Mouse (Mus musculus): Measurements from ENCODE around the gene Ubxn6. TPM values are rescaled to one million over a fixed set of nuclear protein-coding genes. Genes with fewer than 3 reads are reported as not detected.
A peak's percentile ranks its signal among the peaks of the same experiment; 100 is the strongest.

Gene Ubxn6
- 38.8 and 41.6 TPM in 2 replicates for polyA plus RNA-seq (2015; fragmentation: Nextera tagmentation; extraction: Ambion mirVana)

GRCm38 (mm10) chr17:56074827-56075208, at the start of gene Ubxn6:
Gene Ubxn6 (minus strand): TSS chr17:56075028.
- no peaks in the 10 kb centered on the region for H3K27me3 ChIP-seq (ENCODE audit: control insufficient read depth, insufficient read depth, low read depth, low read length)
- ATAC-seq (ENCODE audit: low read depth), result peak; percentile 56
- H3K27ac ChIP-seq (ENCODE audit: low read length), result peak within 1 kb of the TSS; percentile 99
- peaks cover 18% of the 10 kb centered on the region for H3K36me3 ChIP-seq (ENCODE audit: control insufficient read depth, insufficient read depth, low read length)
- H3K4me2 ChIP-seq (ENCODE audit: low read depth, low read length), result peak within 1 kb of the TSS; percentile 83
- no peaks in the 10 kb centered on the region for H3K9me3 ChIP-seq (ENCODE audit: control insufficient read depth, low read length)
- under 1% methylated on average over 35 of the region's 35 CpGs for WGBS
- H3K9ac ChIP-seq (ENCODE audit: low read length), result peak within 1 kb of the TSS; percentile 92
- H3K4me1 ChIP-seq (replicated peaks; ENCODE audit: control insufficient read depth, insufficient read depth, low read length), result peaks cover 13% of the 10 kb centered on the region
- H3K4me3 ChIP-seq (ENCODE audit: low read length), result peak within 1 kb of the TSS; percentile 94

- H3K27ac ChIP-seq (ENCODE audit: low read length), result no peak overlapping the region
- H3K36me3 ChIP-seq (ENCODE audit: control insufficient read depth, insufficient read depth, low read length), result no peaks in the 10 kb centered on the region
- peaks cover 49% of the 10 kb centered on the region for H3K27me3 ChIP-seq (ENCODE audit: control insufficient read depth, insufficient read depth, low read depth, low read length)
- peaks cover 14% of the 10 kb centered on the region for H3K4me1 ChIP-seq (replicated peaks; ENCODE audit: control insufficient read depth, insufficient read depth, low read length)
- peaks cover 8% of the 10 kb centered on the region for H3K9me3 ChIP-seq (ENCODE audit: control insufficient read depth, low read length)
- 37% methylated on average over 56 of the region's 59 CpGs for WGBS
- peak overlapping the region; percentile 47 for H3K4me3 ChIP-seq (ENCODE audit: low read length)
- peak overlapping the region; percentile 76 for H3K4me2 ChIP-seq (ENCODE audit: low read depth, low read length)
- peak overlapping the region; percentile 59 for H3K9ac ChIP-seq (ENCODE audit: low read length)
- ATAC-seq (ENCODE audit: low read depth), result no peak; the same call in 1 of the 2 replicates
Measured at GRCm38 (mm10) chr17:56123681-56124340, 49.0 kb upstream of the Ubxn6 start.

GRCm38 (mm10) chr17:56123161-56123560, 48.3 kb upstream of the Ubxn6 start:
- WGBS, result 84% methylated on average over 12 of the region's 12 CpGs
- Histone ChIP-seq H3K4me2 (ENCODE audit: low read depth, low read length) (no peak overlapping the region), H3K9me3 (ENCODE audit: control insufficient read depth, low read length) (peaks cover 8% of the 10 kb centered on the region), H3K36me3 (ENCODE audit: control insufficient read depth, insufficient read depth, low read length) (no peaks in the 10 kb centered on the region), H3K27ac (ENCODE audit: low read length) (no peak overlapping the region), H3K9ac (ENCODE audit: low read length) (no peak overlapping the region), H3K4me1 (replicated peaks; ENCODE audit: control insufficient read depth, insufficient read depth, low read length) (peaks cover 14% of the 10 kb centered on the region), H3K4me3 (ENCODE audit: low read length) (no peak overlapping the region), H3K27me3 (ENCODE audit: control insufficient read depth, insufficient read depth, low read depth, low read length) (peaks cover 55% of the 10 kb centered on the region)
- no peak for ATAC-seq (ENCODE audit: low read depth)

- H3K4me2 ChIP-seq (ENCODE audit: low read depth, low read length), result no peak within 1 kb of the TSS
- no peaks in the 10 kb centered on the region for H3K36me3 ChIP-seq (ENCODE audit: control insufficient read depth, insufficient read depth, low read length)
- H3K4me1 ChIP-seq (replicated peaks; ENCODE audit: control insufficient read depth, insufficient read depth, low read length), result peaks cover 17% of the 10 kb centered on the region
- no peak within 1 kb of the TSS for H3K4me3 ChIP-seq (ENCODE audit: low read length)
- 40% methylated on average over 2 of the region's 2 CpGs for WGBS
- no peak for ATAC-seq (ENCODE audit: low read depth)
- no peak within 1 kb of the TSS for H3K27ac ChIP-seq (ENCODE audit: low read length)
- H3K9ac ChIP-seq (ENCODE audit: low read length), result no peak within 1 kb of the TSS
- H3K27me3 ChIP-seq (ENCODE audit: control insufficient read depth, insufficient read depth, low read depth, low read length), result peaks cover 59% of the 10 kb centered on the region
- peaks cover 8% of the 10 kb centered on the region for H3K9me3 ChIP-seq (ENCODE audit: control insufficient read depth, low read length)
Measured at GRCm38 (mm10) chr17:56121826-56122225, 47.0 kb upstream of the Ubxn6 start, which contains the start of gene Lrg1. Gene Lrg1 (minus strand): TSS chr17:56122001.

GRCm38 (mm10) chr17:56119981-56120880, 45.4 kb upstream of the Ubxn6 start:
- H3K4me2 ChIP-seq (ENCODE audit: low read depth, low read length), result peak overlapping the region; percentile 34
- H3K36me3 ChIP-seq (ENCODE audit: control insufficient read depth, insufficient read depth, low read length), result no peaks in the 10 kb centered on the region
- H3K9me3 ChIP-seq (ENCODE audit: control insufficient read depth, low read length), result peaks cover 8% of the 10 kb centered on the region
- peaks cover 59% of the 10 kb centered on the region for H3K27me3 ChIP-seq (ENCODE audit: control insufficient read depth, insufficient read depth, low read depth, low read length)
- H3K4me1 ChIP-seq (replicated peaks; ENCODE audit: control insufficient read depth, insufficient read depth, low read length), result peaks cover 17% of the 10 kb centered on the region
- WGBS, result 2% methylated on average over 66 of the region's 66 CpGs
- H3K27ac ChIP-seq (ENCODE audit: low read length), result no peak overlapping the region
- H3K9ac ChIP-seq (ENCODE audit: low read length), result no peak overlapping the region
- peak overlapping the region; percentile 16; the same call in 1 of the 2 replicates for H3K4me3 ChIP-seq (ENCODE audit: low read length)
- no peak for ATAC-seq (ENCODE audit: low read depth)

- ATAC-seq (ENCODE audit: low read depth), result no peak
- Histone ChIP-seq H3K9me3 (ENCODE audit: control insufficient read depth, low read length) (peaks cover 8% of the 10 kb centered on the region), H3K4me2 (ENCODE audit: low read depth, low read length) (no peak overlapping the region), H3K27me3 (ENCODE audit: control insufficient read depth, insufficient read depth, low read depth, low read length) (peaks cover 54% of the 10 kb centered on the region), H3K4me3 (ENCODE audit: low read length) (no peak overlapping the region), H3K27ac (ENCODE audit: low read length) (no peak overlapping the region), H3K36me3 (ENCODE audit: control insufficient read depth, insufficient read depth, low read length) (no peaks in the 10 kb centered on the region), H3K9ac (ENCODE audit: low read length) (no peak overlapping the region), H3K4me1 (replicated peaks; ENCODE audit: control insufficient read depth, insufficient read depth, low read length) (peaks cover 14% of the 10 kb centered on the region)
- WGBS, result 30% methylated on average over 12 of the region's 12 CpGs
Measured at GRCm38 (mm10) chr17:56119431-56119830, 44.6 kb upstream of the Ubxn6 start.

GRCm38 (mm10) chr17:56117251-56117710, 42.5 kb upstream of the Ubxn6 start, which contains the start of gene Plin5:
Gene Plin5 (minus strand): TSS chr17:56117596.
- WGBS, result under 1% methylated on average over 27 of the region's 27 CpGs
- peak; percentile 68 for ATAC-seq (ENCODE audit: low read depth)
- peaks cover 44% of the 10 kb centered on the region for H3K27me3 ChIP-seq (ENCODE audit: control insufficient read depth, insufficient read depth, low read depth, low read length)
- H3K4me1 ChIP-seq (replicated peaks; ENCODE audit: control insufficient read depth, insufficient read depth, low read length), result peaks cover 9% of the 10 kb centered on the region
- H3K9ac ChIP-seq (ENCODE audit: low read length), result peak within 1 kb of the TSS; percentile 31
- H3K27ac ChIP-seq (ENCODE audit: low read length), result no peak within 1 kb of the TSS
- peaks cover 3% of the 10 kb centered on the region for H3K9me3 ChIP-seq (ENCODE audit: control insufficient read depth, low read length)
- H3K4me2 ChIP-seq (ENCODE audit: low read depth, low read length), result peak within 1 kb of the TSS; percentile 59
- peak within 1 kb of the TSS; percentile 40 for H3K4me3 ChIP-seq (ENCODE audit: low read length)
- H3K36me3 ChIP-seq (ENCODE audit: control insufficient read depth, insufficient read depth, low read length), result no peaks in the 10 kb centered on the region

GRCm38 (mm10) chr17:56116193-56116592, 41.4 kb upstream of the Ubxn6 start:
- 70% methylated on average over 10 of the region's 10 CpGs for WGBS
- no peaks in the 10 kb centered on the region for H3K36me3 ChIP-seq (ENCODE audit: control insufficient read depth, insufficient read depth, low read length)
- H3K4me2 ChIP-seq (ENCODE audit: low read depth, low read length), result no peak overlapping the region
- H3K9me3 ChIP-seq (ENCODE audit: control insufficient read depth, low read length), result no peaks in the 10 kb centered on the region
- peaks cover 9% of the 10 kb centered on the region for H3K4me1 ChIP-seq (replicated peaks; ENCODE audit: control insufficient read depth, insufficient read depth, low read length)
- peaks cover 33% of the 10 kb centered on the region for H3K27me3 ChIP-seq (ENCODE audit: control insufficient read depth, insufficient read depth, low read depth, low read length)
- no peak for ATAC-seq (ENCODE audit: low read depth)
- H3K9ac ChIP-seq (ENCODE audit: low read length), result no peak overlapping the region
- H3K4me3 ChIP-seq (ENCODE audit: low read length), result no peak overlapping the region
- H3K27ac ChIP-seq (ENCODE audit: low read length), result no peak overlapping the region

GRCm38 (mm10) chr17:56112743-56113142, 37.9 kb upstream of the Ubxn6 start:
- Histone ChIP-seq H3K9ac (ENCODE audit: low read length) (no peak overlapping the region), H3K9me3 (ENCODE audit: control insufficient read depth, low read length) (no peaks in the 10 kb centered on the region), H3K27ac (ENCODE audit: low read length) (no peak overlapping the region), H3K27me3 (ENCODE audit: control insufficient read depth, insufficient read depth, low read depth, low read length) (peaks cover 4% of the 10 kb centered on the region), H3K4me1 (replicated peaks; ENCODE audit: control insufficient read depth, insufficient read depth, low read length) (peaks cover 3% of the 10 kb centered on the region), H3K4me3 (ENCODE audit: low read length) (no peak overlapping the region), H3K36me3 (ENCODE audit: control insufficient read depth, insufficient read depth, low read length) (no peaks in the 10 kb centered on the region), H3K4me2 (ENCODE audit: low read depth, low read length) (no peak overlapping the region)
- 80% methylated on average over 3 of the region's 3 CpGs for WGBS
- no peak for ATAC-seq (ENCODE audit: low read depth)

All from lung, embryonic 16.5 days (tissue).